Mouse (Mus musculus) layer of hippocampus, adult 8-10 months (tissue): Measurements from ENCODE around the gene Csn3. TPM values are rescaled to one million over a fixed set of nuclear protein-coding genes. Genes with fewer than 3 reads are reported as not detected.

Experiments
- DNase-seq, 2 experiments: peaks; one replicate each; pipeline ENCODE4 v3.0.0; 2022; ENCODE audit warnings: low spot score in 2 of 2
- total RNA-seq, 4 experiments: library from RNA; stranded (reverse); gene quantifications; 2 replicates each; pipeline ENCODE4 v1.2.4; 2022

Gene Csn3
- total RNA-seq = not detected

- no peak for DNase-seq
These were observed at the start of gene Csn3 for GRCm38 (mm10) chr5:87925372-87925771. Gene Csn3 (plus strand): TSS chr5:87925579.

GRCm38 (mm10) chr5:87884729-87885128, 40.6 kb upstream of the Csn3 start, which contains the start of gene Odam:
Gene Odam (plus strand): TSS chr5:87885029.
- DNase-seq = no peak

GRCm38 (mm10) chr5:87931603-87932002, 6.2 kb downstream of the Csn3 start:
- no peak for DNase-seq

- DNase-seq = no peak
These were observed 15.4 kb downstream of the Csn3 start for GRCm38 (mm10) chr5:87940752-87941151.

- no peak for DNase-seq
These were observed 17.1 kb downstream of the Csn3 start for GRCm38 (mm10) chr5:87942515-87942914.

GRCm38 (mm10) chr5:87951836-87952235, 26.5 kb downstream of the Csn3 start:
- DNase-seq = no peak

GRCm38 (mm10) chr5:87969201-87969600, 43.8 kb downstream of the Csn3 start, which contains the start of the genes 2310003L06Rik and Gm28434:
Gene 2310003L06Rik (plus strand): TSS chr5:87969459.
Gene Gm28434 (plus strand): TSS chr5:87969517.
- DNase-seq = no peak

GRCm38 (mm10) chr5:87979139-87979538, 53.8 kb downstream of the Csn3 start, which contains the start of gene Cabs1:
Gene Cabs1 (plus strand): TSS chr5:87979439.
- no peak for DNase-seq

Other genes with a start within 250 kb of the Csn3 start
- under 1 TPM in 1 of 4 experiments, not detected in 3; 0.09 TPM for gene Csn2, start 225.9 kb upstream of the Csn3 start, total RNA-seq
- not detected for gene Csn1s2a, start 151.0 kb upstream of the Csn3 start, total RNA-seq
- gene Csn1s2b, start 117.5 kb upstream of the Csn3 start, total RNA-seq = not detected
- not detected for gene Prr27, start 99.9 kb upstream of the Csn3 start, total RNA-seq
- gene Odam, start 40.5 kb upstream of the Csn3 start, total RNA-seq = not detected
- gene 2310003L06Rik, start 43.9 kb downstream of the Csn3 start, total RNA-seq = not detected
- gene Gm28434, start 43.9 kb downstream of the Csn3 start, total RNA-seq = not detected
- gene Cabs1, start 53.9 kb downstream of the Csn3 start, total RNA-seq = not detected
- gene Smr3a, start 77.0 kb downstream of the Csn3 start, total RNA-seq = not detected
- not detected for gene Smr2, start 161.0 kb downstream of the Csn3 start, total RNA-seq
- not detected for gene Gm11116, start 186.0 kb downstream of the Csn3 start, total RNA-seq
- gene Gm11115, start 228.5 kb downstream of the Csn3 start, total RNA-seq = not detected